Mouse (Mus musculus) midbrain, embryonic 14.5 days (tissue): ENCODE measurements around the gene Rpl10. TPM values are rescaled to one million over a fixed set of nuclear protein-coding genes. Genes with fewer than 3 reads are reported as not detected.
A peak's percentile ranks its signal among the peaks of the same experiment; 100 is the strongest.

Source experiments
- ATAC-seq: fragments of 200-750 bp; cut with Nextera tagmentation; 2 replicates; pipeline ENCODE4 v1.8.0; 2017; ENCODE audit warnings: moderate number of reproducible peaks, moderate library complexity; ENCODE audit not compliant: low FRiP score, low TSS enrichment
- DNase-seq: peaks from one replicate; pipeline ENCODE4 v3.0.0-alpha.2; 2015
- H3K27ac ChIP-seq: fragments of 300-500 bp; sonication (generic); replicated peaks from 2 replicates; pipeline ENCODE4 v1.5.1; 2014; ENCODE audit warnings: mild to moderate bottlenecking, low read depth, low read length, moderate library complexity
- H3K27me3 ChIP-seq: fragments of 300-500 bp; sonication (generic); 2 replicates; pipeline ENCODE4 v1.6.1; 2014; ENCODE audit warnings: low read length, control low read depth, mixed read lengths; ENCODE audit not compliant: control insufficient read depth, insufficient read depth
- H3K36me3 ChIP-seq: fragments of 300-500 bp; sonication (generic); 2 replicates; pipeline ENCODE4 v1.6.1; 2014; ENCODE audit warnings: low read length, control low read depth; ENCODE audit not compliant: control insufficient read depth, insufficient read depth
- H3K4me1 ChIP-seq: fragments of 300-500 bp; sonication (generic); 2 replicates; pipeline ENCODE4 v1.6.1; 2014; ENCODE audit warnings: mild to moderate bottlenecking, antibody characterized with exemption, low read length, control low read depth; ENCODE audit not compliant: control insufficient read depth, insufficient read depth
- H3K4me2 ChIP-seq: fragments of 300-500 bp; sonication (generic); 2 replicates; pipeline ENCODE4 v1.6.1; 2014; ENCODE audit warnings: mild to moderate bottlenecking, low read length, moderate library complexity
- H3K4me3 ChIP-seq: fragments of 300-500 bp; sonication (generic); replicated peaks from 2 replicates; pipeline ENCODE4 v1.5.1; 2014; ENCODE audit warnings: low read depth, low read length
- H3K9ac ChIP-seq: fragments of 300-500 bp; sonication (generic); replicated peaks from 2 replicates; pipeline ENCODE4 v1.6.1; 2014; ENCODE audit warnings: mild to moderate bottlenecking, low read length, moderate library complexity
- H3K9me3 ChIP-seq: fragments of 300-500 bp; sonication (generic); 2 replicates; pipeline ENCODE4 v1.6.1; 2016; ENCODE audit warnings: low read length, control low read depth, mixed read lengths; ENCODE audit not compliant: control insufficient read depth
- WGBS: fragments of 180-500 bp; shearing (Covaris S2); extraction: QIAGEN DNeasy Blood & Tissue Kit; methylation state at CpG from one replicate; pipeline ENCODE4 v1.1.7; 2014; 5-methylcytosine and 5-hydroxymethylcytosine counted together
- polyA plus RNA-seq: library from polyadenylated mRNA; unstranded; fragments of >200 nt; fragmentation: Nextera tagmentation; extraction: Ambion mirVana; gene quantifications from 2 replicates; pipeline ENCODE4 v1.2.1, GENCODE M21; 2014

The Rpl10 gene
- polyA plus RNA-seq, 1 experiment from 2014 or later: 527 TPM

DNA sequence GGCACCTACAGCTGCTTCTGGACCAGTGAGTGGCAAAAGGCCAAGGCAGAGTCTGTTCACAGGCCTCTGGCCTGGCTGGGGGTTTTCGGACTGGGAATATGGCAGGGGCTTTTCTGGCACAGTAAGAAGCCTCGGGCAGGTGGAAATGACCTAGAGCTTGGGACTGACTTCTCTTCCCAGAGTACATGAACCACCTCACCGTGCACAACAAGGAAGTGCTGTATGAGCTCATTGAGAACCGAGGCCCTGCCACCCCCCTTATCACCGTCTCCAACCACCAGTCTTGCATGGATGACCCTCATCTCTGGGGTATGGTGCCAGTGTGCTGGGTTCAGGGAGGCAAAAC is 12.5 kb downstream of the Rpl10 start:
- ATAC-seq (0 out of 2 replicates have a peak, but pooled peaks have one; percentile 29), DNase-seq (no peak)
- Histone ChIP-seq H3K27ac (peak overlapping the region; percentile 84), H3K4me2 (peak overlapping the region; percentile 68), H3K9ac (peak overlapping the region; percentile 62), H3K36me3 (no peaks in the 10 kb centered on the region), H3K9me3 (no peaks in the 10 kb centered on the region), H3K4me1 (peaks cover 6% of the 10 kb centered on the region; the same call in 1 of the 2 replicates), H3K4me3 (peak overlapping the region; percentile 51), H3K27me3 (no peaks in the 10 kb centered on the region)
- WGBS: 48% methylated on average over 5 of the region's 5 CpGs

DNA sequence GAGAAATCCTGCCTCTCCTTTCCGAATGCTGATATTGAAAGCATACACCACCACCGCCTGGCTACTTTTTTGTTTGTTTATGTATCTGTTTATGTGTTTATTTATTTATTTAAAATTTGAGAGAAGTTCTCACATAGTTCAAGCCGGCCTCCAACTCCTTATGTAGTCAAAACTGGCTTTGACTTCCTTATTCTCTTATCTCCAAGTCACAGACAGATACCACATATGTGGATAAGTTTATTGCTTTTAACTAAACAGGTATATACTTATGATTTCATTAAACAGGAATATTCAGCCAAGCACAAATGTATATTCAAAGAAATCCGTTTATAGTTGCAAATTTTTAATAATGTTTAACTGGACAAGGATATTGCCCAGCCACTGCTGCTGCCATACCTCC is 22.8 kb downstream of the Rpl10 start:
- 0 out of 2 replicates have a peak, but pooled peaks cover 2% of the 10 kb centered on the region for H3K4me1 ChIP-seq
- no peak overlapping the region for H3K4me2 ChIP-seq
- no peak overlapping the region for H3K9ac ChIP-seq
- WGBS: 75% methylated on average over 4 of the region's 4 CpGs
- ATAC-seq (no peak), DNase-seq (no peak)
- H3K27ac ChIP-seq: no peak overlapping the region
- H3K36me3 ChIP-seq: peaks cover 4% of the 10 kb centered on the region; the same call in 1 of the 2 replicates
- H3K4me3 ChIP-seq: no peak overlapping the region
- H3K27me3 ChIP-seq: no peaks in the 10 kb centered on the region
- no peaks in the 10 kb centered on the region for H3K9me3 ChIP-seq

DNA sequence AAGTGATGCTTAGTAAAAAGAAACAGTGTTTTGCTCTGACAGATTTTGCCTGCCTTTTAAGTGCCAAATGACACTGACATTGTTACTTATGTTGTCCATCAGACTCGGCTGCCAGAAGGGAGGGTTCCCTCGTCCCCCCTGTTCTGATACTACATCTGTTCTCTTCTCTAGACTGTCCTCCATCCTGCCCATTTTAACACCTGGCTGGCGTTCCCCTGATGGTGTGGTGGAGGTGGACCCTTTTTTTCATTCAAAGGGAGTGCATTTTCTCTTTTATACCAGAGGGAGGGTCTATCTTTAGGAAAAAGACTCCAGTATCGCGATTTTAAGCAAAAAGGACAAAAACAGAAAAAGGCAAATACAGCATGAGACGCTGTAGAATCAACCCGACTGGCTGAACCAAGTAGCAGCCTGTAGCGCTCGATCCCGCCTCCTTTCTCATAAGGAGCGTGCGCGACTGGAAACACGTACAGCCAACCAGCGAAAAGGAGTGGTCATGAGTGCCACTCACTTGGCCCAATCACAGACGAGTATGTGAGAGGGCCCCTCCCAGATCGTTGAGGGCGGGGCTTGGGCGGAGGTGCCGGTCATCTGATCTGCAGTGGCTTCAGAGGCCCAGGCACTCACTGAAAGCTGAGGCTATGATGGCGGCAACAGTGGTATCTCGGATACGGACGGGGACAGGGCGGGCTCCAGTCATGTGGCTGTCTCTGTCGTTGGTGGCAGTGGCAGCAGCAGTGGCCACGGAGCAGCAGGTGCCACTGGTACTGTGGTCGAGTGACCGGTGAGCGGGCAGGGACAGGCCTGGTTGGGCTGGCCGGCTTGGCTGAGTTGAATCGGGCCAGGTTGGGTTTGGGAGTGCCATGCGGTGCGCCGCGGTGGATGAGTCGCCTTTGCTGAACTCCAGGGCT is 26.2 kb downstream of the Rpl10 start, which contains the start of gene Atp6ap1:
Gene Atp6ap1, plus strand, starts transcription at position 560 of the 911 bp plus-strand sequence.
- Histone ChIP-seq H3K9ac (peak within 1 kb of the TSS; percentile 62), H3K4me3 (peak within 1 kb of the TSS; percentile 58), H3K4me2 (peak within 1 kb of the TSS; percentile 62), H3K9me3 (no peaks in the 10 kb centered on the region), H3K4me1 (0 out of 2 replicates have a peak, but pooled peaks cover 4% of the 10 kb centered on the region), H3K27ac (peak within 1 kb of the TSS; percentile 70), H3K36me3 (peaks cover 12% of the 10 kb centered on the region; the same call in 1 of the 2 replicates), H3K27me3 (no peaks in the 10 kb centered on the region)
- DNase-seq (peak; percentile 94), ATAC-seq (peak; percentile 98)
- 19% methylated on average over 37 of the region's 37 CpGs for WGBS

DNA sequence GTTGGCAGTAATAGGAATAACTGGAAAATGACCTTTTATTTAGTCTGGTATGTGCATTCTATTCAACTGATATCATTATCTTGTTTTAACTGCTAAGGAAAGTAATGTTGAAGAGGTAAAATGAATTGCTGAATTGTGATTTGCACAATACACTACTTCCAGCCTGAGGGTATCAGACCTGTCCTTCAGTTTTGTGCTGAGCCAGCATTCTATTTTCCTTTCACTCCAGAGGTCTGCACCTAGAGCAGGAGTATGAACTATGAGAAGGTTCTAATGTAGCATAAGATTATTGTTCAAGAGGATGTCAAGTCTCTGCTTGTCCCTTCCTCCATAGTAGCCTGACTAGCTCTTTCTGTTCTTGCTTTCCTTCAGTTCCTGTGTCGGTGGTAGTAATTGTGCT is 27.7 kb downstream of the Rpl10 start:
- Histone ChIP-seq H3K9ac (no peak overlapping the region), H3K36me3 (peaks cover 24% of the 10 kb centered on the region), H3K4me1 (0 out of 2 replicates have a peak, but pooled peaks cover 4% of the 10 kb centered on the region), H3K4me2 (no peak overlapping the region), H3K27me3 (no peaks in the 10 kb centered on the region), H3K27ac (no peak overlapping the region), H3K4me3 (no peak overlapping the region), H3K9me3 (no peaks in the 10 kb centered on the region)
- DNase-seq: no peak
- WGBS: 97% methylated on average over 1 of the region's 1 CpGs
- ATAC-seq: no peak

DNA sequence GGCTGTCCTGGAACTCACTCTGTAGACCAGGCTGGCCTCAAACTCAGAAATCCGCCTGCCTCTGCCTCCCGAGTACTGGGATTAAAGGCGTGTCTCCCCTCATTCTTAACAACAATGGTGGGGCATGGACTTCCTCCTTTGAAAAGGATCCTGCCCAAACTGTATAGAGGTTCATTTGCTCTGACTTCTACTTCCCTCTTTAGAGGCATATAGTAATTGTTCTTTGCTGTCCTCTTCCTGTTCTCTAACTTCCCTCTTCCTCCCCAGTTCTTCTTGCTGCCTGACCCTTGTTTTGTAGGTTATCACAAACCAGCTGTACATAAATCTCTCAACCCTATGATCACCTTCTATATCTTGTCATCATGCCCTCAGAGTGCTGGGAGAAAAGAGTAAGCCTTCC is 29.1 kb downstream of the Rpl10 start:
- H3K9ac ChIP-seq: no peak overlapping the region
- H3K4me1 ChIP-seq: 0 out of 2 replicates have a peak, but pooled peaks cover 7% of the 10 kb centered on the region
- DNase-seq (no peak), ATAC-seq (no peak)
- H3K27me3 ChIP-seq: no peaks in the 10 kb centered on the region
- H3K4me2 ChIP-seq: no peak overlapping the region
- no peaks in the 10 kb centered on the region for H3K9me3 ChIP-seq
- H3K36me3 ChIP-seq: peaks cover 33% of the 10 kb centered on the region
- no peak overlapping the region for H3K4me3 ChIP-seq
- 76% methylated on average over 3 of the region's 3 CpGs for WGBS
- no peak overlapping the region for H3K27ac ChIP-seq

DNA sequence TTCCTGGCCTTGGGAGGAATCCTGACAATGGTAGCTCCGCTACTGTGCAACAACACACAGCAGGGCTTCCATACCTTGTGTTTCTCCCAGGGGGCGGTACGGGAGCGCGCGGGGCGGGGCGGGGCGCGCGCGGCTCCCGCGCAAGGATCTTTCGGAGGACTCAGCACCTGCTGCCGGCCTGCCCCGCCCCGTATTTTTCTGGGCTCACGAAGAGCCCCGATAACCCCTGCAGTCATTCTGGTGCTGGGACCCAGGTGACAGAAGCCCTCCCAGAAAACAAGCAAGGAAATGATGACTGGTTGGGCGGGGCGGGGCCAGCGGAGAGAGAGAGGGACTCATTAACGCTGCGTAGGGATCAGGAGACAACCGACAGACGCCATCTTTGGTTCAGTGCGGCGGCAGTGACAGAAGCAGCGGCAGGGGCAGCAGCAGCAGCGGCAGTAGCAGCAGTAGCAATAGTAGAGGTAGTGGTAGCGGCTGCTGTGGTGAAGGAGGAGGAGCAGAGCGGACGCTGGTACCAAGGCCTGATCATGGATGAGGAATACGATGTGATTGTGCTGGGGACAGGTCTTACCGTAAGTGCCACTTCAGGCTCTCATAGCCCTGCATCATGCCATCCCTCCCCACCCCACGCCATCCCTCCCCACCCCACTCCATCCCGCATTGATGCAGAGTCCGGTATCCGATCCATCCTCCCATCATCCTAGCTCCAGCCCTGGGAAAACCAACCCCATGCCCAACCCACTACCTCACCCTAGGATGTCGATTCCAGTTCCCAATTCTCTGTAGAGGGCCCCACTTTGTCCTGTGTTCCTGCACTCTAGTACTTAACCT is 34.5 kb downstream of the Rpl10 start, which contains the start of gene Gdi1:
Gene Gdi1, plus strand, starts transcription at position 132 of the 834 bp plus-strand sequence.
- H3K4me1 ChIP-seq: 0 out of 2 replicates have a peak, but pooled peaks cover 8% of the 10 kb centered on the region
- peak within 1 kb of the TSS; percentile 70 for H3K4me2 ChIP-seq
- no peaks in the 10 kb centered on the region for H3K9me3 ChIP-seq
- peak within 1 kb of the TSS; percentile 95 for H3K27ac ChIP-seq
- H3K4me3 ChIP-seq: peak within 1 kb of the TSS; percentile 55
- H3K9ac ChIP-seq: peak within 1 kb of the TSS; percentile 73
- ATAC-seq (peak; percentile 85), DNase-seq (peak; percentile 86)
- peaks cover 63% of the 10 kb centered on the region for H3K36me3 ChIP-seq
- no peaks in the 10 kb centered on the region for H3K27me3 ChIP-seq
- WGBS: 22% methylated on average over 36 of the region's 41 CpGs

DNA sequence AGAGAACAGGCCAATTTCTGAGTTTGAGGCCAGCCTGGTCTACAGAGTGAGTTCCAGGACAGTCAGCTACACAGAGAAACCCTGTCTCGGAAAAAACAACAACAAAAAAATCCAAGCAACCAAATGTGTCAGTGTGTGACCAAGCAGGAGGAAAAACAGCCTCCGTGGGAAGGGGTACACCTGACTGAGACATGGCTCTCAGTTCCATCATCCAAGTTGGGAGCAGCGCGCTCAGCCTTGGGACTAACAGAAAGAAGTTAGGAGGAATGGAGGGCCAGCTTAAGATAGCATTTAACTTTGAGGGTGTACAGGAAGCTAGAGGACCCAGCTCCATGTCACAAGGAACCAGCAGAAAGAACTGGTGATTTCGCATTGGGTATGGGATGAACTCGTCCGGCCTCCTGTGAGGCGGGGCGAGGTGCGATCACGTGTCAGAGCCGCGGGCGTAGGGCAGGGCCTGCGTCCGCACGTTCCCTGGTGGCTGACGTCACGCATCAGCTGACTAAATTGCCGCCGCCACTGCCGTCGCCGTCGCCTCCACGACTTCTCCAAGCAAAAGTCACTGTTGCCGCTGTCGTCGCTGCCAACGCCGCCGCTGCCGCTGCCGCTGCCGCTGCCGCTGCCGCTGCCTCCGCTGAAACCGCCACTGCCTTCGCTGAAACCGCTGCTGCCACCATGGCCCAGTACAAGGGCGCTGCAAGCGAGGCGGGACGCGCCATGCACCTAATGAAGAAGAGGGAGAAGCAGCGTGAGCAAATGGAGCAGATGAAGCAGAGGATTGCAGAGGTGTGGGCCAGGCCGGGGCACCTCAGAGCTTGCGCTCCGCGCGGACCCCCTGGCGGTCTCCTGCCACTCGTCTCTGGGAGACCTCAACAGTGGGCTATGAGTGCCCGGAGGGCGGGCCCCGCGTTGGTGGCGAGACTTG is 42.2 kb downstream of the Rpl10 start, which contains the start of gene Fam50a:
Gene Fam50a, plus strand, starts transcription at position 494 of the 925 bp plus-strand sequence.
- Histone ChIP-seq H3K9me3 (no peaks in the 10 kb centered on the region), H3K4me2 (peak within 1 kb of the TSS; percentile 67), H3K27ac (peak within 1 kb of the TSS; percentile 87), H3K4me1 (no peaks in the 10 kb centered on the region), H3K9ac (peak within 1 kb of the TSS; percentile 63), H3K36me3 (peaks cover 36% of the 10 kb centered on the region), H3K27me3 (no peaks in the 10 kb centered on the region), H3K4me3 (peak within 1 kb of the TSS; percentile 48)
- WGBS: 24% methylated on average over 59 of the region's 59 CpGs
- ATAC-seq (peak; percentile 97), DNase-seq (peak; percentile 94)
